Mouse (Mus musculus): ENCODE measurements around the gene Lrrc25.

- TF ChIP-seq UBTF (IDR thresholded peaks at IDR 0.05; ENCODE audit: low read depth, low read length) (no peak), CTCF (conservative IDR thresholded peaks at IDR 0.05 in 1 of 2, IDR thresholded peaks at IDR 0.05 in 1 of 2; ENCODE audit: low read depth in 2 of 2, low read length in 2 of 2) (no peak), ZC3H11A (IDR thresholded peaks at IDR 0.05; ENCODE audit: low read depth, low read length) (no peak), MXI1 (IDR thresholded peaks at IDR 0.05; ENCODE audit: low read depth, low read length) (no peak), POLR2A (IDR thresholded peaks at IDR 0.05; ENCODE audit: low read depth, low read length) (no peak), KAT2A (IDR thresholded peaks at IDR 0.05; ENCODE audit: insufficient replicate concordance, low read length) (no peak), CHD2 (IDR thresholded peaks at IDR 0.05; ENCODE audit: low read length) (no peak), CHD1 (IDR thresholded peaks at IDR 0.05; ENCODE audit: low read depth, low read length) (no peak), BHLHE40 (IDR thresholded peaks at IDR 0.05; ENCODE audit: low read depth, low read length) (no peak), E2F4 (IDR thresholded peaks at IDR 0.05; ENCODE audit: insufficient replicate concordance, low read depth, low read length) (no peak), NRF1 (IDR thresholded peaks at IDR 0.05; ENCODE audit: low read depth, low read length) (no peak), POLR2AphosphoS2 (IDR thresholded peaks at IDR 0.05; ENCODE audit: low read depth, low read length) (no peak), MAX (IDR thresholded peaks at IDR 0.05; ENCODE audit: low read length) (no peak), TCF12 (IDR thresholded peaks at IDR 0.05; ENCODE audit: low read depth, low read length) (no peak)
These were observed 17.2 kb upstream of the Lrrc25 start for GRCm38 (mm10) chr8:70598722-70599121.
